Mouse (Mus musculus): Measurements from ENCODE around the gene Hk2. TPM values are rescaled to one million over a fixed set of nuclear protein-coding genes. Genes with fewer than 3 reads are reported as not detected.

Gene Hk2
- polyA plus RNA-seq, 1 experiment from 2014 or later, result 16.7 TPM

- WGBS, result 71% methylated on average over 6 of the region's 6 CpGs
Measured at GRCm38 (mm10) chr6:82715253-82715652, 59.0 kb downstream of the Hk2 start.

GRCm38 (mm10) chr6:82714841-82715240, 59.4 kb downstream of the Hk2 start:
- H3K9me3 ChIP-seq (ENCODE audit: control insufficient read depth, low read length), result no peaks in the 10 kb centered on the region
- H3K4me2 ChIP-seq (ENCODE audit: low read depth, low read length), result no peak overlapping the region
- 49% methylated on average over 5 of the region's 5 CpGs for WGBS
- H3K27me3 ChIP-seq (ENCODE audit: control insufficient read depth, insufficient read depth, low read depth, low read length), result no peaks in the 10 kb centered on the region
- 0 out of 2 replicates have a peak overlapping the region, but pooled peaks have one; percentile 1 for H3K27ac ChIP-seq (ENCODE audit: low read length)
- H3K36me3 ChIP-seq (ENCODE audit: control insufficient read depth, insufficient read depth, low read length), result no peaks in the 10 kb centered on the region
- no peak overlapping the region for H3K9ac ChIP-seq (ENCODE audit: low read length)
- H3K4me1 ChIP-seq (replicated peaks; ENCODE audit: control insufficient read depth, insufficient read depth, low read length), result 0 out of 2 replicates have a peak, but pooled peaks cover 8% of the 10 kb centered on the region
- no peak overlapping the region for H3K4me3 ChIP-seq (ENCODE audit: low read length)
- peak; percentile 66 for ATAC-seq (ENCODE audit: low read depth)

More at GRCm38 (mm10) chr6:82715253-82715652, 59.0 kb downstream of the Hk2 start:
- 0 out of 2 replicates have a peak, but pooled peaks have one; percentile 23 for ATAC-seq (ENCODE audit: low read depth)
- H3K4me3 ChIP-seq (ENCODE audit: low read length), result no peak overlapping the region
- no peaks in the 10 kb centered on the region for H3K27me3 ChIP-seq (ENCODE audit: control insufficient read depth, insufficient read depth, low read depth, low read length)
- H3K27ac ChIP-seq (ENCODE audit: low read length), result 0 out of 2 replicates have a peak overlapping the region, but pooled peaks have one; percentile 1
- no peak overlapping the region; the same call in 1 of the 2 replicates for H3K9ac ChIP-seq (ENCODE audit: low read length)
- H3K4me2 ChIP-seq (ENCODE audit: low read depth, low read length), result no peak overlapping the region
- H3K36me3 ChIP-seq (ENCODE audit: control insufficient read depth, insufficient read depth, low read length), result no peaks in the 10 kb centered on the region
- 0 out of 2 replicates have a peak, but pooled peaks cover 8% of the 10 kb centered on the region for H3K4me1 ChIP-seq (replicated peaks; ENCODE audit: control insufficient read depth, insufficient read depth, low read length)
- H3K9me3 ChIP-seq (ENCODE audit: control insufficient read depth, low read length), result no peaks in the 10 kb centered on the region

- 9% methylated on average over 3 of the region's 3 CpGs for WGBS
- H3K4me1 ChIP-seq (replicated peaks; ENCODE audit: control insufficient read depth, insufficient read depth, low read length), result 0 out of 2 replicates have a peak, but pooled peaks cover 8% of the 10 kb centered on the region
- H3K27ac ChIP-seq (ENCODE audit: low read length), result no peak overlapping the region
- H3K36me3 ChIP-seq (ENCODE audit: control insufficient read depth, insufficient read depth, low read length), result no peaks in the 10 kb centered on the region
- H3K27me3 ChIP-seq (ENCODE audit: control insufficient read depth, insufficient read depth, low read depth, low read length), result no peaks in the 10 kb centered on the region
- no peak overlapping the region for H3K4me2 ChIP-seq (ENCODE audit: low read depth, low read length)
- H3K9ac ChIP-seq (ENCODE audit: low read length), result no peak overlapping the region
- peak; percentile 51; the same call in 1 of the 2 replicates for ATAC-seq (ENCODE audit: low read depth)
- H3K4me3 ChIP-seq (ENCODE audit: low read length), result no peak overlapping the region
- no peaks in the 10 kb centered on the region for H3K9me3 ChIP-seq (ENCODE audit: control insufficient read depth, low read length)
Measured at GRCm38 (mm10) chr6:82714243-82714642, 60.0 kb downstream of the Hk2 start.

- 67% methylated on average over 3 of the region's 3 CpGs for WGBS
- no peak overlapping the region for H3K9ac ChIP-seq (ENCODE audit: low read length)
- no peaks in the 10 kb centered on the region for H3K9me3 ChIP-seq (ENCODE audit: control insufficient read depth, low read length)
- no peaks in the 10 kb centered on the region for H3K36me3 ChIP-seq (ENCODE audit: control insufficient read depth, insufficient read depth, low read length)
- no peak overlapping the region for H3K27ac ChIP-seq (ENCODE audit: low read length)
- H3K27me3 ChIP-seq (ENCODE audit: control insufficient read depth, insufficient read depth, low read depth, low read length), result no peaks in the 10 kb centered on the region
- no peak overlapping the region for H3K4me3 ChIP-seq (ENCODE audit: low read length)
- ATAC-seq (ENCODE audit: low read depth), result no peak
- H3K4me2 ChIP-seq (ENCODE audit: low read depth, low read length), result no peak overlapping the region
- no peaks in the 10 kb centered on the region for H3K4me1 ChIP-seq (replicated peaks; ENCODE audit: control insufficient read depth, insufficient read depth, low read length)
Measured at GRCm38 (mm10) chr6:82707742-82708141, 66.5 kb downstream of the Hk2 start.

- Histone ChIP-seq H3K4me2 (ENCODE audit: low read depth, low read length) (no peak overlapping the region), H3K4me1 (replicated peaks; ENCODE audit: control insufficient read depth, insufficient read depth, low read length) (no peaks in the 10 kb centered on the region), H3K36me3 (ENCODE audit: control insufficient read depth, insufficient read depth, low read length) (no peaks in the 10 kb centered on the region), H3K27me3 (ENCODE audit: control insufficient read depth, insufficient read depth, low read depth, low read length) (no peaks in the 10 kb centered on the region), H3K9me3 (ENCODE audit: control insufficient read depth, low read length) (no peaks in the 10 kb centered on the region), H3K4me3 (ENCODE audit: low read length) (no peak overlapping the region), H3K9ac (ENCODE audit: low read length) (no peak overlapping the region), H3K27ac (ENCODE audit: low read length) (no peak overlapping the region)
- no peak for ATAC-seq (ENCODE audit: low read depth)
- 90% methylated on average over 10 of the region's 10 CpGs for WGBS
Measured at GRCm38 (mm10) chr6:82707241-82707640, 67.0 kb downstream of the Hk2 start.

- Histone ChIP-seq H3K27me3 (ENCODE audit: control insufficient read depth, insufficient read depth, low read depth, low read length) (no peaks in the 10 kb centered on the region), H3K27ac (ENCODE audit: low read length) (no peak within 1 kb of the TSS), H3K9me3 (ENCODE audit: control insufficient read depth, low read length) (no peaks in the 10 kb centered on the region), H3K4me3 (ENCODE audit: low read length) (no peak within 1 kb of the TSS), H3K4me1 (replicated peaks; ENCODE audit: control insufficient read depth, insufficient read depth, low read length) (no peaks in the 10 kb centered on the region), H3K36me3 (ENCODE audit: control insufficient read depth, insufficient read depth, low read length) (no peaks in the 10 kb centered on the region), H3K9ac (ENCODE audit: low read length) (no peak within 1 kb of the TSS), H3K4me2 (ENCODE audit: low read depth, low read length) (no peak within 1 kb of the TSS)
- no peak for ATAC-seq (ENCODE audit: low read depth)
- WGBS, result 71% methylated on average over 5 of the region's 5 CpGs
Measured at GRCm38 (mm10) chr6:82705221-82705620, 69.0 kb downstream of the Hk2 start, which contains the start of gene Pole4. Pole4 (minus strand) TSS chr6:82705365.

GRCm38 (mm10) chr6:82703710-82704109, 70.5 kb downstream of the Hk2 start:
- H3K27me3 ChIP-seq (ENCODE audit: control insufficient read depth, insufficient read depth, low read depth, low read length), result no peaks in the 10 kb centered on the region
- no peaks in the 10 kb centered on the region for H3K4me1 ChIP-seq (replicated peaks; ENCODE audit: control insufficient read depth, insufficient read depth, low read length)
- no peak overlapping the region for H3K9ac ChIP-seq (ENCODE audit: low read length)
- no peak overlapping the region for H3K27ac ChIP-seq (ENCODE audit: low read length)
- no peaks in the 10 kb centered on the region for H3K36me3 ChIP-seq (ENCODE audit: control insufficient read depth, insufficient read depth, low read length)
- no peak for ATAC-seq (ENCODE audit: low read depth)
- 77% methylated on average over 3 of the region's 3 CpGs for WGBS
- no peaks in the 10 kb centered on the region for H3K9me3 ChIP-seq (ENCODE audit: control insufficient read depth, low read length)
- H3K4me2 ChIP-seq (ENCODE audit: low read depth, low read length), result no peak overlapping the region
- H3K4me3 ChIP-seq (ENCODE audit: low read length), result no peak overlapping the region

- Histone ChIP-seq H3K4me2 (ENCODE audit: low read depth, low read length) (no peak overlapping the region), H3K27me3 (ENCODE audit: control insufficient read depth, insufficient read depth, low read depth, low read length) (no peaks in the 10 kb centered on the region), H3K36me3 (ENCODE audit: control insufficient read depth, insufficient read depth, low read length) (no peaks in the 10 kb centered on the region), H3K9ac (ENCODE audit: low read length) (no peak overlapping the region), H3K4me1 (replicated peaks; ENCODE audit: control insufficient read depth, insufficient read depth, low read length) (no peaks in the 10 kb centered on the region), H3K27ac (ENCODE audit: low read length) (no peak overlapping the region), H3K4me3 (ENCODE audit: low read length) (no peak overlapping the region), H3K9me3 (ENCODE audit: control insufficient read depth, low read length) (no peaks in the 10 kb centered on the region)
- peak; percentile 80; the same call in 1 of the 2 replicates for ATAC-seq (ENCODE audit: low read depth)
- WGBS, result 30% methylated on average over 16 of the region's 16 CpGs
Measured at GRCm38 (mm10) chr6:82702593-82703017, 71.6 kb downstream of the Hk2 start.

- no peaks in the 10 kb centered on the region for H3K36me3 ChIP-seq (ENCODE audit: control insufficient read depth, insufficient read depth, low read length)
- 49% methylated on average over 6 of the region's 6 CpGs for WGBS
- no peak overlapping the region for H3K4me3 ChIP-seq (ENCODE audit: low read length)
- H3K9ac ChIP-seq (ENCODE audit: low read length), result no peak overlapping the region
- no peaks in the 10 kb centered on the region for H3K27me3 ChIP-seq (ENCODE audit: control insufficient read depth, insufficient read depth, low read depth, low read length)
- no peaks in the 10 kb centered on the region for H3K9me3 ChIP-seq (ENCODE audit: control insufficient read depth, low read length)
- no peaks in the 10 kb centered on the region for H3K4me1 ChIP-seq (replicated peaks; ENCODE audit: control insufficient read depth, insufficient read depth, low read length)
- H3K4me2 ChIP-seq (ENCODE audit: low read depth, low read length), result no peak overlapping the region
- H3K27ac ChIP-seq (ENCODE audit: low read length), result no peak overlapping the region
- ATAC-seq (ENCODE audit: low read depth), result no peak
Measured at GRCm38 (mm10) chr6:82701296-82701695, 73.0 kb downstream of the Hk2 start.

Measured in lung, embryonic 16.5 days (tissue).